Mouse (Mus musculus) inflammation-experienced regulatory T-cells, adult 16 weeks (primary cell): ENCODE results near the gene Rad17. TPM values are rescaled to one million over a fixed set of nuclear protein-coding genes. Genes with fewer than 3 reads are reported as not detected.

Source experiments
- polyA plus RNA-seq: library from polyadenylated mRNA; unstranded; fragments of 100-300 nt; shearing (Covaris generic); gene quantifications from one replicate; pipeline ENCODE4 v1.2.1, GENCODE M21; 2017

The Rad17 gene
- 28.7 TPM for polyA plus RNA-seq

DNA sequence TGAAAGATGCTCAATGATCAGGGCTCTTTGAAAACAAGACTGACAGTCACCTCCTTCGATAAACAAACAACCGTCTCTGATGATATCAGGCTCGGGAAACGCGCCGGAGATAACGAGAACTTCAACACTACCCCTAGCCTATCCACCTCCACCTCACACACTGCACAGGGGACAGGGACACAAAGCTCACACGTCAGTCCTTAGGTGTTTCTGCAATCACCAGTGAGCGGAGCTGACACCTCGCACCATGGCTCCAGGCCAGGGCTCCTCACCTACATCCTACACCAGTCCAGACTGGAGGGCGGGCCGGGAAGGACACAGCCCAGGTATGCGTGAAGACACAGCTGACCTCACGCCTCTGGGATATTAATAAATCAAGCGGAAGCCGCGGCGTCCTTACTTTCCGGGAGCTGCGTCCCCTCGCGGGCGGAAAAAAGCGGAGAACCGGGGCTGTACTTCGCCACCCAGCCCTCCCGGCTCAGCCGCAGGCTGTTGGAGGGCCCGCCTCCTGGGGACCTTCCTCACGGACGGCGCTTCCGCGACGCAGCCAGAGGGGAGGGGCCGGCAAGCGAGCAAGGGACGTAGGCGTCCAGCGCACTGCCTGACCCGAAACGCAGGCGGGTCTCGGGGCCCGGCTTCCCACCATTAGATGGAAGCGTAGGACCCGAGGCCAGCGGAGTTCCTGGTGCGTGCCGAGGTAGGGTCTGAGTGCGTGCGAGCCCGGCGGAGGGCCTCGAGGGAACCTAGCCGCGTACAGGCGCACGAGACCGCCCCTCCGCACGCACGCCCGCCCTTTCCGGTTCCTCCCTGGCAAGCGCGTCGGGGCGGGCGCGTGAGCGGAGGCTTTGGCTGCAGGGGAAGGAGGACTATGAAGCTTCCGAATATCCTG lies at the start of gene Rad17, which contains the start of gene Ak6:
Gene Rad17, minus strand, starts transcription at position 502 of the 889 bp plus-strand sequence.
Gene Ak6, plus strand, starts transcription at position 430 of the 889 bp plus-strand sequence.

GRCm38 (mm10) chr13:100669291-100670022 lies 18.6 kb upstream of the Rad17 start, which contains the start of gene Ccdc125:
TSS of gene Ccdc125 (plus strand) at chr13:100669717.

DNA sequence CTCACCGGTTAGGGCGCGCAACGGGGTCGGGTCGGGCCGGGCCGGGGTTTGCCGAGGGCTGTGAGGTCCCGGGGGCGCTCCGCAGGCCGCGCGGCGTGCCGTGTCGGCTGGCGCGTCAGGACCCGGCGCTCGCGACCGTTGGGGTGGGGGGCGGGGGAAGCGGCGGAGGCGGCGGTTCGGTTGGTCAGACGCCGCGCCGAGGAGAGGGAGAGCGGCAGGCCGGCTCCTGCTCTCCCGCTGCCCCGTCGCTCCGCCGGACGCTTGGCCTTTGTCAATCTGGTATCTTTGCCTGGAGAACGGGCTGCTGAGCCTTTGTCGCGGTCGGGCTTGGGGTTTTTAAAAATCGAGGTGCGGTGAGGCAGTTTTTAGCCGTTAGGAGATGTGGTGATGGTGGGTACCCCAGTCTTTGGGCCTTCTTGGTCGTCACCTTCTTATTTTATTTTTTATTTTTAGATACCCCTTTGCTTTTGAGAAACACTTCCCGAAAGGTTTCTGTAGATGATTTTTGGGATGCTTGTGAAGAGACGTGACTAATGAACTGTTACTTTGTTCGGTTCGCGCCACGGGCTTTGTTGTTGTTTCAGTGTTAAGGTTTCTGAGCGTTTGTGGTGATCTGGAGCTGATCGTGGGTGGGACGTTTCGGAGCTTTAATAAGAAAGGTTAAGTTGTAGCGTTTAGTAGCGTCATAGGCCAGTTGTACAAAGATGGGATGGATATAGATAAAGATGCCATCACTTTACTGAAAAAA lies 762 bp upstream of the Rad17 start, which contains the start of gene Taf9:
Gene Taf9, plus strand, starts transcription at position 141 of the 748 bp plus-strand sequence.

GRCm38 (mm10) chr13:100616181-100617087 lies 34.4 kb downstream of the Rad17 start, which contains the start of gene Marveld2:
TSS of gene Marveld2 (minus strand) at chr13:100616971.

Other genes with a start within 250 kb of the Rad17 start
- gene Naip1, start 198.2 kb downstream of the Rad17 start, polyA plus RNA-seq = 0.10 TPM
- gene Gtf2h2, start 158.5 kb downstream of the Rad17 start, polyA plus RNA-seq = 58.4 TPM
- 1.7 TPM for gene Ocln, start 98.3 kb downstream of the Rad17 start, polyA plus RNA-seq
- gene Marveld2, start 34.1 kb downstream of the Rad17 start, polyA plus RNA-seq = 9.2 TPM
- gene Ak6, start 72 bp downstream of the Rad17 start, polyA plus RNA-seq = 134 TPM
- 8.3 TPM for gene Taf9, start 528 bp upstream of the Rad17 start, polyA plus RNA-seq
- gene Ccdc125, start 18.7 kb upstream of the Rad17 start, polyA plus RNA-seq = 27.9 TPM
- gene Cdk7, start 79.9 kb upstream of the Rad17 start, polyA plus RNA-seq = 99.6 TPM
- gene Mrps36, start 93.6 kb upstream of the Rad17 start, polyA plus RNA-seq = 103 TPM
- gene Cenph, start 124.8 kb upstream of the Rad17 start, polyA plus RNA-seq = 3.3 TPM
- gene Ccnb1, start 135.5 kb upstream of the Rad17 start, polyA plus RNA-seq = 9.7 TPM
- 14.2 TPM for gene Slc30a5, start 182.4 kb upstream of the Rad17 start, polyA plus RNA-seq